Mouse (Mus musculus) cerebellum, postnatal 36 days (tissue): ENCODE measurements at regions not wholly inside any gene's neighbourhood (a gene's known extent, or its start where the extent isn't known, plus 50 kb on each side); places are given as distances from the start of the nearest gene placed in this dataset.

Experiments used
- DNase-seq, 2 experiments: peaks; one replicate each; pipeline ENCODE4 v3.0.0; 2021 to 2022; ENCODE audit warnings: mixed read lengths in 2 of 2

- DNase-seq, result no peak
Observed at GRCm38 (mm10) chr2:137571146-137571545, 454.7 kb upstream of the Jag1 start.

- no peak for DNase-seq
Observed at GRCm38 (mm10) chr2:137566619-137567018, 450.2 kb upstream of the Jag1 start.

DNA sequence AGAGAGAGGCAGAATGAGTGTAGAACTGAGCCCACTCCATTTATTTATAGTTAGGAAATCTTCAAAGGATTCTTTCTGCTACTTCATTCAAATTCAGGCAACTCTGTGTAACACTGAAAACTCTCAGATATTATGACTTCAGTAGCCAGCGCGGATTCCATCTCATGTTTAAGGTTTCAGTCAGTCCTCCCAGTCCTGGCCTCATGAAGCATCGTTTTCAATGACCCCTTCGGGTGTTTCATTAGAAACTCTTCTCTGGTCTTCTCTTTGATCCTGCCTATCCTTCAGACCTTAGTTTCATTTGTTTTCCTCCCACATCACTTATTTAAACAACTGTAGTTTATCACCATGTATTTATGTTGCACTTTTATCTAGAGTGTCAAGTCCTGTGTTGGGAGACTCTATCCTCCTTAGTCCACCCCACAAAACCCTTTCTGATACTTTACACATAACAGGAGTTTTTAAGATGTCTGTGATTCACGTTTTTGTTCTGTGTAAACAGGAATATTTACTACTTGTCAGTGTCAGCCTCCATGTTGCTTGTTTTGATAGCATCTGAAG, 447.7 kb upstream of the Jag1 start:
- no peak for DNase-seq

GRCm38 (mm10) chr2:137560366-137560765, 443.9 kb upstream of the Jag1 start:
- no peak for DNase-seq

DNA sequence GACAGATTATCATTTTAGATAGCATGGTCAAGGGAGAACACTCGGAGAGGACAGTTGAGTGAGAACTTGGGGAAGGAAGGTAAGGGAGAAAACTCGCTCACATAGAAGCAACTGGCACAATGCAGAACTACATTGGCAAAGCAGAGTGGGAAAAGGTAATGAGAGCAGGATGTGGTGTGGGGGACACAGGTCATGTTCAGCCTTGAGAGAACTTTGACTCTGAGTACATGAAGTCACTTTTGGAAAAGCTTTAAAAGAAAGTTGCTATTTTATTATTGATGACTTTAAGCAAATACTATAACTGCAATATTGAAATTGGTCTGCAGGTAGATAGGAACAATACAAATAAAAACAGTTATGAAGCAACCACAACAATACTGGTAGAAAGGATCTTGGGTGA, 437.4 kb upstream of the Jag1 start:
- no peak for DNase-seq

DNA sequence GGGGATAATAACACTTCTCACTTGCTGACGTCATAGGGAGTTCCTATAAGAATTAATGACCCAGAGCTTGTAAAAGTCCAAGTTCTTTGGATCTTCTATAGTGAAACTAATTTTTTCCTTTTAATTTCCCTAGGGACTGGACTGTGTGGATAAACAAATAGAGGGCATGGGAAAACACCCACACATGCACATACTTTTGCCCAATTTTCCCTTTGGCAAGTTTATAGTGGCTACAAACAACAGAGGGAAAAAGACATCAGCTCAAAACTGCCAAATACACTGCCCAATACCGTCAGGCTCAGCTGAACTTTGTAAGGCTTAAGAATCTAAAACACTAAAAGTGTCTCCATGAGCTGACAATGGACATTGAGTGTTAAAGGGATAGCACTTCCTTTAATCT, 420.1 kb upstream of the Jag1 start:
- DNase-seq, result no peak

GRCm38 (mm10) chr2:137516271-137516670, 399.8 kb upstream of the Jag1 start:
- no peak for DNase-seq

DNA sequence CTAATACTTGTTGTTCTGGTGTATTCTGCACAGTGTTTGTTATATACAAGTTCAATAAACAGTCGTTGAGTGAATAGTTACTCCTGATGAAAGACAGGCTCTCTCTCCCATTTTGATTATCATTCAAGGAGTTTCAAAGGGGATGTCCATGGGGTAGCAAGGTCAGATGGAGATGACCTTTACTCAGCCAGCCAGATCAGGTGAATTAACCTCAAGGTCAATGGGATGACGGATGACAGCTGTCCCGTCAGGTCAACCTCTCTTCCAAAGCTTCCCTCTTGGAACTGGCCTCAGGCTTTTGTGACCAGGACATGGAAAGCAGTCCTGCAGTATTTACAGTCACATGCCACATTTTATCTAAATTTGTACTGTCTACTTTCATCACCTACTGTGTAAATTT, 398.6 kb upstream of the Jag1 start:
- no peak for DNase-seq

GRCm38 (mm10) chr2:137513895-137514506, 397.6 kb upstream of the Jag1 start:
- DNase-seq, result no peak

GRCm38 (mm10) chr2:137510671-137511235, 394.3 kb upstream of the Jag1 start:
- no peak for DNase-seq

GRCm38 (mm10) chr2:137501236-137501635, 384.8 kb upstream of the Jag1 start:
- no peak for DNase-seq

GRCm38 (mm10) chr2:137497616-137498015, 381.2 kb upstream of the Jag1 start:
- no peak for DNase-seq

DNA sequence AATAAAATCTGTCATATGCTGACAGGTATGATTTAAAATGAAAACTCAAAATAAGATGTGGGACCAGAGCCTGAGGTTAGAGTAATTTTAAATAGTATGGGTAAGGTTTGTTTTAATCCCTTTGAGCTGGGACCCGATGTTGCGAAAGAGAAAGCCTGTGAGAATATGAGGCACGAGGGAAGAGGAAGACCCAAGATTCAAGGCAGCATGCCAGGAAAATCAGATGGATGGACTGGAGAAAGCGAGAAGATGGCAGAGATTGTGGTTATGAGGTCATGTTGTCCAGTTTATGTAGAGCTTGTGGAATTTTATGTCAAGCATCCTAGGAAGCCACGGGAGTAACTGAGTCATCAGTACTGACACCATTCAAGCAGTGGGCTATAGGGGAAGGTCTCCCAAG, 377.2 kb upstream of the Jag1 start:
- DNase-seq, result no peak

DNA sequence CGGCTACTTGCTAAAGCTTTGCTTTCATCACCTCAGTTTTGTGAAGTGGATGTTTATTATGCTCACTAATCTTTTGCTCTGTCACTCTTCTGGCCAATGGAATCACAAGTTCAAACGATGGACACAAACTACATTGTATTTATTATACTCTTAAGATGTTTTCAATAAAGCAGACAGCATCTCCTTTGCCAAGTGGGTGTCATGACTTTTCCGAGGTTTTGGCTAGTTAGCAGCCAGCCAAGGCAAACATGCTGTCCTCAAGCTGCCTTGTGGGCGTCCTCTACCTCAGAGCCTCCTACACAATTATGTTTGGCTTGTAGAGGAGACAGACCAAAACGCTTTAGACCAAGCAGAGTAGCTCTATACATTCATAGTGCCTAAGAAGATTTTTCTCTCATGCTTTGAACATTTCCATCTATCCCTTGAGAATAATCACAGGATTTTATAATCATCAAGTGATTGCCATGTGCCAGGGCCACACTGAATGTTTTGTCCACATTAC, 372.8 kb upstream of the Jag1 start:
- no peak for DNase-seq

DNA sequence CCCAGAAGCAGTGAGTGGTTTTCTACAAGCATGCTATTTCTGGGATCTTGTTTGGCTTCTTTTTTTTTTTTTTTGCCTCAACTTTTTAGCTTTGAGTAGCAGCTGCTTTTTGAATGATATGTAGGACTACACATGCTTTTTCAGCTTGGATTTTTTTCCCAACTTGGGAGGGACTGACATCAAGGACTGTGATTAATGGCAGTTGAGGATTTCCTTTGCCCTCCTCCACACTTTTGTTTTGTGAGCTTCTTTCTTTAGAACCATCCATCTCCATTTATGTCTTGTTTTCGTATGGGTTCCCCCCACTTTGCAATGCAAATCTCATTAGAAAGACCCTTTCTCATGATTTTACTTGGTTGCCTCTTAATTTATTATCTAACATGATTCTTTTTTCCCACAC, 352.3 kb upstream of the Jag1 start:
- DNase-seq, result no peak

GRCm38 (mm10) chr2:137457061-137457753, 340.8 kb upstream of the Jag1 start:
- no peak for DNase-seq

DNA sequence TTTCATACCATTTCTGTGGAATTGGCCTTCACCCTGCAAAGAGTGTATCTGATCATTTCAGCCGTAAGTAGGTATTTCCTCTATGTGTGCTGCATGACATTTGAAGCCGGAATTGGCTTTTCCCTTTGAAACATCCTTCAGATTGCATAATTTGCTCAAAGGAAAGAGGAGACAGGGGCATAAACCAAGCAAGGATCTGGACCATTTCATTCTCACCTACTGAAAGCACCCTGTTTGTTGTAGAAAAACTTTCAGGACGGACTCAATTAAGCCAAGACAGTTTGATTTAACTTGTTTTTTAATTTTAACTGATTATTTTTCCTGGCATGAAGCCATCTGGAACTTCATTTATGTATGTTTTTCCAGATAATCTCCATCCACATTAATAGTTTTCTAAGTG, 340.0 kb upstream of the Jag1 start:
- DNase-seq, result no peak

- no peak for DNase-seq
Observed at GRCm38 (mm10) chr2:137446919-137447318, 330.5 kb upstream of the Jag1 start.

- no peak for DNase-seq
Observed at GRCm38 (mm10) chr2:137437741-137438140, 321.3 kb upstream of the Jag1 start.

DNA sequence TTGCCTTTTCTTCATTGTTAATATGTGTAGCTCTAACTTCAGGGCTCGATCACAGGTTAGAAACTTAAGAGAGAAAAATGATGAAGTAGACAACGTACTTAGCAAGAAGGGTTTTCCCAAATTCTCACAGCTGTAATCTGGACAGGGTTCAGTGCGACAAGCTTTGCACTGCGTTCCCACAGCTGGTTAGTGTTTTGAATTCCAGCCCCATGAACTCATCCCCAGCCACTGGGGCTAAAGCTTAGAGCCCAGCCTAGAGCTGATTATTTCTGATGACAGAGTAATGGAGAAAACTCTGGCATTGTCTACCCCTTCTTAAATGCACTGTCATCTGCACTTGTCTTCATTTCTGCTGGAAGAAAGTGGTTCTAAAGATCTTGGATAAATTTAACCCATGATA, 319.7 kb upstream of the Jag1 start:
- no peak for DNase-seq

DNA sequence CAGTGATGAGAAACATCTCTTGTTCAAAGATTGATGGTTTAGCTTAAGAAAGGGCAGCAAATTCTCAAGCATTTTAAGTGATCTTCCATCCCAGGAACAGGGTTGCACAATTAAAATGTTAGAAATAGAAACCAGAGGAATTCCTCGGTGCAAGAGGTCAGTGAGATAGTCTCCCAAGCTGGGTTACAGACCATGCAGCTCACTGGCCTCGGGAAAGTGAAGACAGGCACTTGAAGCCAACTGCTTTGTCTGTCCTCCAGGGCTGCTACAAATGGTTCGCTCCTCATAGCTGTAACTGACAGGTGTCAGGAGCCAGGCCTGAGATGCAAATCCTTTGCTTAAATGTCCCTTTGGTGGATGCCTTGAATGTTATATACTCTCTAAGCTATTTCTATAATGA, 306.2 kb upstream of the Jag1 start:
- DNase-seq, result no peak

- DNase-seq, result no peak
Observed at GRCm38 (mm10) chr2:137419678-137420077, 303.2 kb upstream of the Jag1 start.

DNA sequence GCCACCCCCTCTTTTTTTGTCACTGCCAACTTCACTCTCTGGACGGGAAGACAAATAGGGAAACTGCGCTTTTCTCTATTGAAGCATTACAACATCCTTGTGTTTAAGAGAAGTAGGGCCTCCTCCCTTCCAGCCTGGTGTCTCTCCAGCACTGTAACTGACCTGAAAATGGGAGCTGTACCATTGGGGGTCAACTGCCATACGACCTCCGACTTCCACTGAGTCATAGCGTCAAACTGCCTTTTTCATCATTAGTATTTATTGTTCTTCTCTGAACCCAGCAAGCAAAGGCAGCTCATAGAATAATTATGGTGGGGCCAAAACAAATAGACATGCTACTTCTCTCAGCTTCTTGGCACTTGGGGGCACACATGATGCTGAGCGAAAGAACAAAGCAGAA, 301.2 kb upstream of the Jag1 start:
- DNase-seq, result no peak

DNA sequence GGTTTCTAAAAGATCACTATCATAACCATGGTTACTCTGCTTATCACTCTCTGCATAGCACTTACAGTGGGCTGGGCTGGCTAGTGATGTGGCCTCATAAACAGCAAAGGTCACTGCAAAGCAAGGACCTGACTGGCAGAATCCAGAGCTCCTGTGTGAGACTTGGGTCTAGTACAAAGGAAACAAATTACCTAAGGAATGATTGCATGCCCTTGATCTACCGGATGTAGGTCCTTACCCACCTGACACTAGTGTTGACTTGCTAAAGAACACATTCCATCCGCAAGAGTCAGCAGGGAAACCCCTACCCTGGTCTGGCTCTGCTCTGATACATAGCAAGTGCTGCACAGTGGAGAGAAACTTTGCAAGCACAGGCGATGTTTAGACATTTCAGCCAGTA, 297.0 kb upstream of the Jag1 start:
- DNase-seq, result no peak
